Mouse (Mus musculus) embryonic facial prominence, embryonic 10.5 days (tissue): ENCODE results near the gene Cd38. TPM values are rescaled to one million over a fixed set of nuclear protein-coding genes. Genes with fewer than 3 reads are reported as not detected.
A peak's percentile ranks its signal among the peaks of the same experiment; 100 is the strongest.

Experiments used
- DNase-seq: peaks from one replicate; pipeline ENCODE4 v3.0.0-alpha.2; 2017; ENCODE audit warnings: low spot score
- H3K27ac ChIP-seq: fragments of 300-500 bp; sonication (generic); replicated peaks from 2 replicates; pipeline ENCODE4 v1.5.1; 2016; ENCODE audit warnings: mild to moderate bottlenecking
- H3K27me3 ChIP-seq: fragments of 300-500 bp; sonication (generic); replicated peaks from 2 replicates; pipeline ENCODE4 v1.6.1; 2016; ENCODE audit warnings: low read depth, mild to moderate bottlenecking; ENCODE audit not compliant: poor library complexity, severe bottlenecking
- H3K36me3 ChIP-seq: fragments of 300-500 bp; sonication (generic); replicated peaks from 2 replicates; pipeline ENCODE4 v1.6.1; 2016; ENCODE audit warnings: mild to moderate bottlenecking, moderate library complexity
- H3K4me1 ChIP-seq: fragments of 300-500 bp; sonication (generic); 2 replicates; pipeline ENCODE4 v1.6.1; 2016
- H3K4me3 ChIP-seq: fragments of 300-500 bp; sonication (generic); 2 replicates; pipeline ENCODE4 v1.5.1; 2016; ENCODE audit warnings: mild to moderate bottlenecking, moderate library complexity
- H3K9me3 ChIP-seq: fragments of 300-500 bp; sonication (generic); 2 replicates; pipeline ENCODE4 v1.6.1; 2016; ENCODE audit warnings: mild to moderate bottlenecking
- WGBS: fragments of 180-500 bp; shearing (Covaris S2); methylation state at CpG from one replicate; pipeline ENCODE4 v1.1.7; 2016; 5-methylcytosine and 5-hydroxymethylcytosine counted together
- polyA plus RNA-seq: library from polyadenylated mRNA; unstranded; fragments of >200 nt; fragmentation: Nextera tagmentation; extraction: Ambion mirVana; gene quantifications from 2 replicates; pipeline ENCODE4 v1.2.1, GENCODE M21; 2016

Gene Cd38
- polyA plus RNA-seq = 7.0 and 7.7 TPM in 2 replicates

- no peak for DNase-seq
- peak within 1 kb of the TSS; percentile 79 for H3K27ac ChIP-seq
- peaks cover 14% of the 10 kb centered on the region for H3K4me1 ChIP-seq
- H3K27me3 ChIP-seq = peaks cover 11% of the 10 kb centered on the region
- peak within 1 kb of the TSS; percentile 59 for H3K4me3 ChIP-seq
- no peaks in the 10 kb centered on the region for H3K9me3 ChIP-seq
- H3K36me3 ChIP-seq = no peaks in the 10 kb centered on the region
Observed at GRCm38 (mm10) chr5:43868253-43868652, at the start of gene Cd38. Gene Cd38, plus strand, starts transcription at chr5:43868553.

DNA sequence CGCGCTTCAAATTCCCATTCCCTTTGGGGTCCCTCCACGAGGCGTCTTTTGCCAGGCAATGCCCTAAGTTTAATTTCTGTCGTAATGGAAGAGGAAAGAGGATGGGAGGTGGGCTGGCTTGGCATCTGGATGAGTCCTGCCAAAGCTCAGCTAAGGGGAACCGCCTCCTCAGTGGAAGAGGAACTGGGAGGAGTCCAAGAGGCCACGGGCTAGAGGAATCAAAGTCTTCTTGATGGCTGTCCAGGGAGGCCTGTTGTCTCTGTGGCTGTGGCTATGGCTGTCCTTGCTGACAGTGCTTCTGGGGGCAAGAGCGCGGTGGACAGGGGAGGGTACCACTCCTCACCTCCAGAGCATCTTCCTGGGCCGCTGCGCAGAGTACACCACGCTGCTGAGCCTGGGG, 49.7 kb upstream of the Cd38 start, which contains the start of gene Bst1:
Bst1 (plus strand) TSS at position 191 of the 400 bp plus-strand sequence.
- WGBS = 48% methylated on average over 12 of the region's 12 CpGs
- DNase-seq = no peak
- no peaks in the 10 kb centered on the region for H3K27me3 ChIP-seq
- H3K27ac ChIP-seq = no peak within 1 kb of the TSS
- H3K36me3 ChIP-seq = no peaks in the 10 kb centered on the region
- no peak within 1 kb of the TSS for H3K4me3 ChIP-seq
- no peaks in the 10 kb centered on the region for H3K9me3 ChIP-seq
- peaks cover 8% of the 10 kb centered on the region for H3K4me1 ChIP-seq

GRCm38 (mm10) chr5:43820785-43821184, 47.6 kb upstream of the Cd38 start:
- H3K27me3 ChIP-seq = no peaks in the 10 kb centered on the region
- no peaks in the 10 kb centered on the region for H3K9me3 ChIP-seq
- no peak overlapping the region for H3K4me3 ChIP-seq
- 89% methylated on average over 11 of the region's 11 CpGs for WGBS
- peaks cover 8% of the 10 kb centered on the region for H3K4me1 ChIP-seq
- DNase-seq = no peak
- no peaks in the 10 kb centered on the region for H3K36me3 ChIP-seq
- H3K27ac ChIP-seq = no peak overlapping the region

DNA sequence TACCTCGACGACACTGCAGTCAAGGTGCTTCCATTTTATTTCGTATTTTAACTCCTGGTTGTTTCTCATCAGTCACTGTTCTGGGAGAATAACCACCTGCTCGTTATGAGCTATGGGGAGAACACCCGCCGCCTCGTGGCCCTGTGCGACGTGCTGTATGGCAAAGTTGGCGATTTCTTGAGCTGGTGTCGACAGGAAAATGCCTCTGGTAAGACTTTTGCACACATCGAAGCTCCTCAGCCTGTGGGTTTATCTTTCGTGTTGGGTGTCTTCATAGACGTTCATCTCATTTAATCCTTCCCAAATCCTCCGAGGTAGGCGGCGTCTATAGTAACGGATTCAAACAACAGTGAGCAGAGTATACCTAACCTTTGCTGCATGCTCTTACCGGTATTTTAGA, 46.8 kb upstream of the Cd38 start, which contains the start of gene Fbxl5:
Fbxl5 (minus strand) TSS at position 101 of the 400 bp plus-strand sequence.
- peaks cover 8% of the 10 kb centered on the region for H3K4me1 ChIP-seq
- H3K9me3 ChIP-seq = no peaks in the 10 kb centered on the region
- no peak within 1 kb of the TSS for H3K27ac ChIP-seq
- H3K4me3 ChIP-seq = no peak within 1 kb of the TSS
- no peak for DNase-seq
- H3K36me3 ChIP-seq = no peaks in the 10 kb centered on the region
- WGBS = 84% methylated on average over 19 of the region's 19 CpGs
- H3K27me3 ChIP-seq = no peaks in the 10 kb centered on the region

DNA sequence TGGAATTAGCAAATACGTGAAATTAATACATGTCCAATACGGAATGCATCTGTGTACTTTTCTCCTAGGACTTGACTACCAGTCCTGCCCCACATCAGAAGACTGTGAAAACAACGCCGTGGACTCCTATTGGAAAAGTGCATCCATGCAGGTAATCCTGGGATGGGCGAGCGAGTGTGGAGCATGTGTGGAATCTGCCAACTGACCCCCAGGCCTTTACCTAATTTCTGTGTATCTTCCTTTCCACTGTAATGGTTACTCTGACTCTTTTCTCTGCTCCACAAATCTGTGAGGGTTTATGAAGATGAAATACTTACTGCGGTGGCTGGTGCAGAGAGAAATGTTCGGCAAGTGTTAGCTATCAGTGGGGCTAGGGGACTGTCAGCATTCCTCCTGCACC, 46.2 kb upstream of the Cd38 start:
- H3K36me3 ChIP-seq = no peaks in the 10 kb centered on the region
- H3K9me3 ChIP-seq = no peaks in the 10 kb centered on the region
- DNase-seq = no peak
- H3K4me1 ChIP-seq = peaks cover 8% of the 10 kb centered on the region
- H3K27me3 ChIP-seq = no peaks in the 10 kb centered on the region
- no peak overlapping the region for H3K4me3 ChIP-seq
- no peak overlapping the region for H3K27ac ChIP-seq
- 82% methylated on average over 8 of the region's 8 CpGs for WGBS

GRCm38 (mm10) chr5:43822824-43823223, 45.5 kb upstream of the Cd38 start:
- WGBS = 80% methylated on average over 3 of the region's 3 CpGs
- Histone ChIP-seq H3K9me3 (no peaks in the 10 kb centered on the region), H3K36me3 (no peaks in the 10 kb centered on the region), H3K27ac (no peak overlapping the region), H3K27me3 (no peaks in the 10 kb centered on the region), H3K4me3 (no peak overlapping the region), H3K4me1 (peaks cover 8% of the 10 kb centered on the region)
- DNase-seq = no peak

- Histone ChIP-seq H3K4me1 (no peaks in the 10 kb centered on the region), H3K27me3 (no peaks in the 10 kb centered on the region), H3K9me3 (no peaks in the 10 kb centered on the region), H3K4me3 (no peak overlapping the region), H3K36me3 (no peaks in the 10 kb centered on the region), H3K27ac (no peak overlapping the region)
- no peak for DNase-seq
- WGBS = 88% methylated on average over 3 of the region's 3 CpGs
Observed at GRCm38 (mm10) chr5:43824580-43824979, 43.8 kb upstream of the Cd38 start.

- no peaks in the 10 kb centered on the region for H3K4me1 ChIP-seq
- H3K27ac ChIP-seq = no peak overlapping the region
- H3K4me3 ChIP-seq = no peak overlapping the region
- H3K27me3 ChIP-seq = no peaks in the 10 kb centered on the region
- WGBS = 84% methylated on average over 2 of the region's 2 CpGs
- no peak for DNase-seq
- H3K9me3 ChIP-seq = no peaks in the 10 kb centered on the region
- H3K36me3 ChIP-seq = no peaks in the 10 kb centered on the region
Observed at GRCm38 (mm10) chr5:43826883-43827282, 41.5 kb upstream of the Cd38 start.

DNA sequence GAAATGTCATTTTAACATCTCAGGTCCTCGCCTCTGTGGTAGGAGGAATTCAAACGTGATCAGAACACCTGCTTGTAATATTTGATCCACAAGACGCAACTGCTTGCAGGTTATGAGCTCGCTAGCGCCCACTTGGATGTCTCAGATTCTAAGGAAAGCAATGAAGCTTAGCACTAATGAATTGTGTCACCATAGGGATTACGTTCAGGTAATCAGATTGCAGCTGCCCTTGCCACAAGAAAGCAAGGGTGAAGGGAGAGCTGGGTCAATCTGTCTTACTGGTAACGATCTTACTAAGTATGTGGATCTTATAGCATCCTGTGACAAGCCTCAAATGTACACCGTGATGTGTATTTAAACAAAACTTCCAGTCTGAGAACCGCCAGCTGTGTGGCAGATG, 41.0 kb upstream of the Cd38 start:
- Histone ChIP-seq H3K36me3 (no peaks in the 10 kb centered on the region), H3K27ac (no peak overlapping the region), H3K9me3 (no peaks in the 10 kb centered on the region), H3K4me1 (no peaks in the 10 kb centered on the region), H3K4me3 (no peak overlapping the region), H3K27me3 (no peaks in the 10 kb centered on the region)
- DNase-seq = no peak
- WGBS = 83% methylated on average over 9 of the region's 9 CpGs

GRCm38 (mm10) chr5:43836590-43836989, 31.8 kb upstream of the Cd38 start:
- no peaks in the 10 kb centered on the region for H3K4me1 ChIP-seq
- H3K36me3 ChIP-seq = no peaks in the 10 kb centered on the region
- 94% methylated on average over 7 of the region's 7 CpGs for WGBS
- H3K4me3 ChIP-seq = no peak overlapping the region
- H3K9me3 ChIP-seq = no peaks in the 10 kb centered on the region
- DNase-seq = no peak
- no peaks in the 10 kb centered on the region for H3K27me3 ChIP-seq
- no peak overlapping the region for H3K27ac ChIP-seq

- 47% methylated on average over 5 of the region's 5 CpGs for whole genome bisulfite sequencing
- DNase-seq = peak; percentile 41
- Histone ChIP-seq H3K27me3 (no peaks in the 10 kb centered on the region), H3K4me3 (no peak overlapping the region), H3K27ac (no peak overlapping the region), H3K4me1 (no peaks in the 10 kb centered on the region), H3K36me3 (no peaks in the 10 kb centered on the region), H3K9me3 (no peaks in the 10 kb centered on the region)
Observed at GRCm38 (mm10) chr5:43837372-43837771, 31.0 kb upstream of the Cd38 start.

DNA sequence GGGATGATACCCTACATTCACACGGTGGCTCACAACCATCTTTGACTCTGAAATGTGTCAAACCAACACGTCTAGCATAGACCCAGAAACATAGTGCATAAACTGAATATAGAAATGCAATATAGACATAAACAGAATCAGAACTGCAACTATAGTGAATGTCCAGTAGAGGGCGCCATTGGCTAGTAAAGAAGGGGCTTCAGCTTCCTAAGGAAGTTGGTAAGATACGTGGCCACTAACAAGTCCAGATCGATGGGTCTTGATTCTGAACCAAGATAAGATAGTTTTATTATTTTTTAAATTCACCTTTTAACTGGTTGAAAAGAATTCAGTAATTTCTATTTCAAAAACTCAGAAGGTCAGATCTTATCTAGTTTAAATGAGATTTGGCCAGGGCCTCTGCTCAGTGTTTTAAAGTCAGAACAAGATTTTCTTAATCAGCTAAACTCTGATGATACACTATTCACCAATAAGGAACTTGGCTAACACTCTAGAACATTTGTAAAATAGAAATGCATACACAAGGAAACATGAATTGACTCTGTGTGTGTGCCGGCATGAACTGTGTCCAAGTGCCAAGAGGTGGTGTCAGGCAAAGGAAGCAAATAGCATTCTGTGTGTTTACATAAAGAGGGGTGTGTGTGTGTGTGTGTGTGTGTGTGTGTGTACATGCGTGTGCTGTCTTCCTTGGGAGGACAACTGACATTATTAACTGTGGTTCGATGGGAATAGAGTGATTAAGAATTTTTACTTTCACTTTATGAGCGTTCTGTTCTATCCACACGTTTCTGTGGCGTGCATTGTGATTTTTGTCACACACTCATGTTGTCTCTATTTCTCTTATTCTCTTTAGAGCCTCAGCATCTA, 27.0 kb upstream of the Cd38 start:
- Histone ChIP-seq H3K4me3 (no peak overlapping the region), H3K27ac (no peak overlapping the region), H3K9me3 (0 out of 2 replicates have a peak, but pooled peaks cover 4% of the 10 kb centered on the region), H3K4me1 (peaks cover 8% of the 10 kb centered on the region), H3K36me3 (no peaks in the 10 kb centered on the region), H3K27me3 (no peaks in the 10 kb centered on the region)
- peak; percentile 50 for DNase-seq
- 52% methylated on average over 11 of the region's 11 CpGs for WGBS

GRCm38 (mm10) chr5:43842011-43842285, 26.4 kb upstream of the Cd38 start:
- 84% methylated on average over 5 of the region's 5 CpGs for WGBS
- Histone ChIP-seq H3K9me3 (0 out of 2 replicates have a peak, but pooled peaks cover 4% of the 10 kb centered on the region), H3K4me1 (peaks cover 12% of the 10 kb centered on the region), H3K27me3 (no peaks in the 10 kb centered on the region), H3K27ac (no peak overlapping the region), H3K4me3 (no peak overlapping the region), H3K36me3 (no peaks in the 10 kb centered on the region)
- no peak for DNase-seq
